Mouse (Mus musculus) embryonic stem cell, embryonic (primary cell): Measurements from ENCODE around the gene Ankrd37.

ENCODE experiments used
- CTCF ChIA-PET, 4 experiments: fragments of 300-600 bp in 2 of 4; fragments of 350-600 bp in 2 of 4; sonication (Branson Sonifier 250); formaldehyde crosslinking; loops; one replicate each; lab custom pipeline; 2022; ENCODE audit warnings: inconsistent platforms in 2 of 4; lab: Charles Lee
- POLR2A ChIA-PET, 4 experiments: fragments of 300-600 bp in 2 of 4; fragments of 350-600 bp in 2 of 4; sonication (Branson Sonifier 250); formaldehyde crosslinking; loops; one replicate each; lab custom pipeline; 2022; ENCODE audit warnings: antibody characterized with exemption in 4 of 4, inconsistent platforms in 1 of 4; lab: Charles Lee

Gene Ankrd37

DNA sequence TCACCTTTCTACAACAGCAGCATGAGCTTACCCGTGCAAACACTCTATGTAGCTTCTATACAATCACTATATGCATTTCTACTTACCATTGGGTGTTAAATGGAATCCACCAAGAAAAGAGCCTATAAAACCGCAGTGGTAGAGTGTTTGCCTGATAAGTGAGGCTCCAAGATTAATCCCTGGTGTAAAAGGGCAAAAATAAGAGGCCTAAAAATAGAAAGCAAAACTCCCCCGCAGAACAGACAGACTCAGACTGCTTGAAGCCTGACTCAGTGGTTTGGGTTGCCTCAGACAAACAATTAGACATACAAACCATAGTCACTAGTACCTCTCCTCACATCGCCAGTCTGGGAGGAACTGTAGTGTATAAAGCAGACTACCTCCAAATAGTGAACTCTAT lies at the start of gene Ankrd37:
Ankrd37 (minus strand) TSS at position 112 of the 400 bp plus-strand sequence.
- ChIA-PET POLR2A (no interaction called here), CTCF (no interaction called here)

DNA sequence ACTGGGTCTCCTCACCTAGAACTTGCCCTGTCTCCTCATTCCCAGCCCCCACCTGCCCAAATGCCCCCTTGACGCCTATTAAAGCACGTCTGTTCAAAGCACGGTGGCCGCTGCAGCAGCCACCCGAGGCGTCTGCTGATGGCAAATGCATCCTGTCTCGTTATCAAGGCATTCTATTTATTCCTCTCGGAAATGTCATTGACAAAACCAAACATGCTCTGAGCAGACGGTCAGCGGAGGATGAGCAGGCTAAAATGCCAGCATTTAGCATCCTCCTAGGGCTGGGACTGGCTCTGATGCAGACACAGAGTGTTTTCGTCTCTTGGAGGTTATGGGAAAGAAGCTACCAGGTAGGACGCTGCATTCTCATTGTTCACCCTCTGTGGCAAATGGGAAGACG lies 34.8 kb upstream of the Ankrd37 start:
- POLR2A ChIA-PET = no interaction called here
- CTCF ChIA-PET = no interaction called here

DNA sequence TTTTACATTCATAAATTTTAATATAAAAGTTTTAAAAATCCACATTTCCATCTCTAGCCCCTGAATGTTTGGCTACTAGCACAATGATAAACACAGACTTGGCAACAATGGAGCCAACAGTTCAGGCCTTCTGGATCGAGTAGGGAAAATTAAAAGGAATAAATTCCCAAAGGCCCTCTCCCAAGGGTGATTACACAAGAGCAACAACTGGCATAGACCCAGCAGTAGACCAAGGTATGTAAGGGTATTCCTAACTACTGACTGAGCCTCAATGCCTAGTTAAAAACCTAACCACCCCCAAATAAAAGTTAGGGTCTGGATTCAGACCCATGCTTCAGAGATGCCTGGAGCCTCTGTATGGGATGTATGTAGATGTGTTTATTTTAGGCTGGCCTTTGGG lies 34.2 kb upstream of the Ankrd37 start:
- ChIA-PET POLR2A (no interaction called here), CTCF (no interaction called here)

DNA sequence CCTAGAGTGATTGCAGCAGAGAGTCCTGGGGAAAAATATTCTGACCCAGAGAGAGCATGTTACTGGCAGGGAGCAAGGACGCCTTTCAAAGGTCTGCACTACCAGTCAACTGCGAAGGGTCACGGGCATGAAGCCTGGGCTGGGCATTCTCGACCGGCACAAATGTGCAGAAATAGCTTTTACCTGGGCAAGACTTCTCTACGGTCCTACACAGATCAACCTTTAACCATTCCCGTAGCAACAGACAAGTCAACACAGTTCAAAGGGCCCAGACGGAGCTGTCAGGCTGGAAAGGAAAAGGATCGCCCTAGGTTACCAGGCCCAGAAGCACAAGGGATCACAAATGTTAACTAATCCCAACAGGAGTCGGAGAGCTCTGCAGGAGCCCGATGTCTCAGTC lies 30.7 kb upstream of the Ankrd37 start:
- CTCF ChIA-PET = no interaction called here
- POLR2A ChIA-PET = interaction anchor here in 1 of 4 experiments (0.9 kb wide), 1 partner anchor 8 kb away, joined by 3 read pairs; no protein-coding TSS in a partner anchor

DNA sequence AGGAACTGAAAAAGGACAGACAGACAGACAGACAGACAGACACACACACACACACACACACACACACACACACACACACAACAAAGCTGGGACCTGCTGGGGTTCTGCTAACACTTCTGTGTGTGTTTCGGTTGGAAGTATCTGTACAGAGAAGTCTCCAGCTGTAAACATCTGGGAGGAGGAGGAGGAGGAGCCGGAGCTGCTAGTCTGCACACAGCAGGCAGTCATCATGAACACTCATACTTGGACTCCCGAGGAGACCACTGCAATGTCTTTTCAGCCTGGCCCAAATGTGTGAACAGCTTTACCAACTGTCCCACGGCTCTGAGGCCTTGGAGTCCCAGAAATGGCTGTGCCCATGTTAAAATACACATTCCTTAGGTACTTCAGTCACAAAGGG lies 18.9 kb upstream of the Ankrd37 start:
- ChIA-PET CTCF (no interaction called here), POLR2A (interaction anchor here in 2 of 4 experiments (1.2 to 2.0 kb wide), 2 partner anchors 11 to 25 kb away, joined by 3 to 6 read pairs; partner anchors contain the start of gene Lrp2bp (in 1 of the 2))

DNA sequence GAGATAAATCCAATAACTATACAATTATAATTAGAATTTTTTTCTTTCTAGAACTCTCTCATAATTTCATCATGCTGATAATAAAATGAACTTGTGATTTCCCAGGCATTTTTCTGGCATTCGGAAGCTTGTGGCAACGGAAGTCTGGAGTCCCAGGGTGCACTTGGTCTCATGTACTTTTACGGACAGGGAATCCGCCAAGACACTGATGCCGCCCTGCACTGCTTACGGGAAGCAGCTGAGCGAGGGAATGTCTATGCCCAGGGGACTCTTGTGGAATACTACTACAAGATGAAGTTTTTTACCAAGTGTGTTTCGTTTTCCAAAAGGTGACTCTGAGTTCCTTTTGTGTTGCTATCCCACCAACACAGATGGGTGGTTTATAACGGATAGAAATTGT lies 17.3 kb upstream of the Ankrd37 start:
- ChIA-PET POLR2A (interaction anchor here in 1 of 4 experiments (1.2 to 2.0 kb wide), 2 partner anchors 12 to 23 kb away, joined by 6 read pairs; partner anchors contain the start of gene Lrp2bp), CTCF (interaction anchor here in 1 of 4 experiments (0.6 kb wide), 1 partner anchor 1465 kb away, joined by 4 read pairs; no protein-coding TSS in a partner anchor)

DNA sequence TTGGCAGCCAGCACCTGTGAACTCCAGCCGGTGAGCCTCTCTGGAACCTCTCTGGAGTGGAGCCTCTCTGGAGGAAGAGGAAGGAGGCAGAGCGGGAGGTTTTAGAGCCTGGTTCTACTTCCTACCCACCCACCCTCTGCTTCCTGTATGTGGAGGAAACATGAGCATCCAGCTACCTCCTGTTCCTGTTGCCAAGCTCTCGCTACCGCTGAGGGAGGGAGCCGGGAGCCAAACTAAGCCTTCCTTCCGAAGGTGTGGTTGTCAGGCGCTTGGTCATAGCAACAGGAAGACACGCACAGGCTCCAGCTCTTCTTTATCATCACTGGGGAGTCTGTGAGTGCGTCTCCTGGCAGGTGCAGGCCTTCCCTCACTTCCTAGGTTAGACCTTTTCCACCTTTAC lies 16.7 kb upstream of the Ankrd37 start:
- POLR2A ChIA-PET = interaction anchor here in 2 of 4 experiments (0.5 to 1.2 kb wide), 2 partner anchors 11 to 891 kb away, joined by 3 to 6 read pairs; no protein-coding TSS in a partner anchor
- CTCF ChIA-PET = interaction anchor here in 1 of 4 experiments (0.6 kb wide), 1 partner anchor 1466 kb away, joined by 4 read pairs; no protein-coding TSS in a partner anchor

DNA sequence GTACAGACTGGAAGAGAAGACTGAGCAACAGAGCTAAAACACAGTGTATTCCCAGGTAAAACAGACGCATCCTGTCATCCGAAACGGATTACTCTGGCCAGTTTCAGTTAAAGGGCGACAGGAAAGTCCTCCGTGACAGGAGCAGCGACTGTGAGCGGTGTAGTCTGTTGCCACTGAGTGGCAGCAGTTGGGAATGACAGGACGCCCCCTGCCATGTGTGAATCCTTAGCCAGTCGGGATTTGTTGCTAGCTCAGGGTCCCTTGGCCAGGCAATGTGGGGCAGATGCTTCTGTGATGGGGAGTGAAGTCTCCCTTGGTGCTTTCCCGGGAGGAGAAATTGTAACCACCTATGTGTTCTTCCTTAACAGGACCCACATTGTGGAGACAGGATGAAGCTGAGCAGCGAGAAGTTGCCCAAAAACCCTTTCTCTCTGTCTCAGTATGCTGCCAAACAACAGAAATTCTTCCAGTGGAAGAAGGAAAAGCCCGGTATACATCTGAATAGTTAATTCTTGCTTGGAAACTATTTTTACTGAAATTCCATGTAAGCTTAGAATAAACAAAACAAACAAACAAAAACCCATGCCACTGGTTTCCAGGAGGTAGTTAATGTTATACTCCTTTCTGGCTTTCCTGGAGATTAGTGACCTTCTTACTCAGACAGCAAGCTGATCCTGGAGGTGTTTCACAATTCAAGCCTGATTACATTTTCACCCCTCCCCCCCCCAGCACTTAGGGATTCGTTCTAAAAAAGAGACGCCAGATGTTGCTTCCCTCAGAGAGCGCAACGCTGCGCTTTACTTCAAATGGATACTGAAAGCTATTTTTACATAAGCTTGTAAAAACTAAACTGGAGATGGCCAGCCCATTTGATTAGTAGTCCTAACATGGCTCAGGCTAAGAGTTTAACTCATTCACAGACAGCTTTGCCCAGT lies 5.5 kb upstream of the Ankrd37 start:
- CTCF ChIA-PET = interaction anchor here in 2 of 4 experiments (0.6 to 1.4 kb wide), 3 partner anchors 12 to 502 kb away, joined by 3 to 5 read pairs (median 3); partner anchors contain the start of gene Lrp2bp (in 1 of the 2)
- POLR2A ChIA-PET = interaction anchor here in 2 of 4 experiments (0.8 to 2.4 kb wide), 8 partner anchors 9 to 200 kb away, joined by 3 to 17 read pairs (median 6); partner anchors contain the start of genes Slc25a4 (in 2 of the 2), 1700029J07Rik (in 1 of the 2), Lrp2bp (in 1 of the 2) and Ufsp2 (in 1 of the 2)

DNA sequence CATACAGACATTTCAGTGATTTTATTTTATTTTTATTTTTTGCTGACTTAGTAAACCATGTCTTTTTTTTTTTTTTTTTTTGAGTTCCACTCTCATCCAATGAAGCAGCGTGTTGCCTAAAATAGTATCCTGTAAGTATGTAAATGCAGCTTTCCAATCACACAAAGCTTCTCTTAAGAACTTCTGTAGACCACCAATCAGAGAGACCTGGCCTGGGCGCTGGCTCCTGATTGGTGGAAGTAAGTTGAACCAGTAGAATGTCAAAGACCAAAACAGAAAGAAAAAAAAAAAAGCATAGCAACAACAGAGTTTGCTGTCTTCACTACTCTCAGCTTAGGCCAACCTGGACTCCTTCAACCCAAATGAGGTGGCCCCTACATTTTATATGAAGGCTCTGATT lies 4.8 kb upstream of the Ankrd37 start:
- POLR2A ChIA-PET = interaction anchor here in 2 of 4 experiments (0.6 to 2.4 kb wide), 10 partner anchors 9 to 1072 kb away, joined by 3 to 17 read pairs (median 4); partner anchors contain the start of genes Slc25a4 (in 2 of the 2), 1700029J07Rik (in 1 of the 2), Lrp2bp (in 1 of the 2) and Ufsp2 (in 1 of the 2)
- CTCF ChIA-PET = interaction anchor here in 2 of 4 experiments (0.6 to 1.4 kb wide), 3 partner anchors 10 to 661 kb away, joined by 4 to 8 read pairs (median 5); partner anchors contain the start of gene Lrp2bp (in 1 of the 2)

DNA sequence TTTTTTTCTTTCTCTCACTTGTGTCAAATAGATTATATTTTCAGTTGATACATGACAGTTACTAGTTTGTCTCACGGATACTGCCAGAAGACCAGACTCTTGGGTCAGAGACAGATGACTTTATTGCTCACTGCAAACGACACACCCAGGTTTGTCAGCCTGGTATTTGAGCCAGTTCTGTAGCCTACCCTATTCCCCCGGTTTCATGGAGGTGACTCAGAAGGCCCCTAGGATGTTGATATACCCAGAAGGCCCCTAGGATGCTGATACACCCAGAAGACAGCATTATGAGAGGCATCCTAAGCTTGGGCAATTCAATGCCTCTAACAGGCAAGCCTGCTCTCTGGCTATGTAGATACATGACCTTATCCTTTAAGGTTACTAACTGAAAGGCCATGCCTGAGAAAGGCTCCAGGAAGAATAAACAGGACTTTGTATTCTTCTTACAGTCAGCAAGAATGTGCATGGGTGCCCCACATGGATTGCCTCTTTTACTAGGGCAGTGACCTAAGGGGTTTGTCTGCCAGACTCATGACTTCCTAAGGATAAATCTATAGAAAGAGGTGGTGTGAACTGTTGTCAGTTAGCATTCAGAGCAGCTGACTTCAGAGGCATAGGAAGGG lies 1.7 kb upstream of the Ankrd37 start:
- ChIA-PET CTCF (interaction anchor here in 1 of 4 experiments (0.7 kb wide), 1 partner anchor 1116 kb away, joined by 3 read pairs; no protein-coding TSS in a partner anchor), POLR2A (no interaction called here)

DNA sequence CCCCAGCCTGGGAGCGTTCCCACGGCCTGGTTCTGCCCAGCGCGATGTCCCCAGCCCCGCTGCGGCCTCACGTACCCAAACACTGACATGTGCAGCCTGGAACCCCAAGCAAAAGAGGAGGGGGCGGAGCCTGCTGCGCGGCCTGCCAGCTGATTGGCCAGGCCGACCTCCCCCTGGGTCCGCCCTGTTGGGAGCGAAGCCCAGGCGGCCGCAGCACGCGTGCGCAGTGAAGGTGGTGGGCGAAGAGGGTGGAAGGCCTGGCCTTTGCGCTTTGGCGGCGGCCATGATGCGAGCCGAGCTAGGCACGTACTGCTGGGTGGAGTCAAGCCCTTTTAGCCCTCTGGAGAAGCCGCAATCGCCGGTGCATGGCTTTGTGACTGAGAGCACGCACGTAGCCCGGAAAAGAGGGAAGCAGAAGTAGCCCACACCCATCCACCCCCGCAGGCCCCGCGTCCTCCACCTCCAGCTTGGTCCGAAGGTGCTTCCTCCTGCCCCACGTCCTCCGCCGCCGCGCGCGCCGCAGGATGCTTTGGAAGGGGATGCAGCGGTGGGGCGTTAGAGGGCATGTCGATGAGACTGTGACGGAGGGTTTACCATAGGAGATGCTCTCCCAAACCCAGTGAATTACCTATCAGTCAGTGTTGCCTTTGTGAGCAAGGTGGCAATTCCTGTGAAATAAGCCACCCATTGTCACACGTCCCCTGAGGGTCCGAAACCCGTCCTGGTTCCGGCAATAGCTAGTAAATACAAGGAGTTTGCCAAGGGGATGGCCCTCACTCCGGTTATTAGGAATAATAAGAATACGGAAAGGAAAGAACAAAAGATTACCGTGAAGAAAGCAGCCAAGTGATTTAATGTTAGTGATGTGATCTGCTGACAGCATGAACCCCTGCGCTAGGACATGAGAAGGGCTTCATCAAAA lies 5.5 kb downstream of the Ankrd37 start:
- CTCF ChIA-PET = interaction anchor here in 3 of 4 experiments (0.6 to 1.4 kb wide), 6 partner anchors 10 to 1636 kb away, joined by 3 to 5 read pairs (median 4); no protein-coding TSS in a partner anchor
- POLR2A ChIA-PET = interaction anchor here in 3 of 4 experiments (0.6 to 2.7 kb wide), 30 partner anchors 8 to 617 kb away, joined by 3 to 27 read pairs (median 4); partner anchors contain the start of genes 1700029J07Rik (in 3 of the 3), Ufsp2 (in 3 of the 3), Slc25a4 (in 2 of the 3) and Acsl1 (in 1 of the 3)

DNA sequence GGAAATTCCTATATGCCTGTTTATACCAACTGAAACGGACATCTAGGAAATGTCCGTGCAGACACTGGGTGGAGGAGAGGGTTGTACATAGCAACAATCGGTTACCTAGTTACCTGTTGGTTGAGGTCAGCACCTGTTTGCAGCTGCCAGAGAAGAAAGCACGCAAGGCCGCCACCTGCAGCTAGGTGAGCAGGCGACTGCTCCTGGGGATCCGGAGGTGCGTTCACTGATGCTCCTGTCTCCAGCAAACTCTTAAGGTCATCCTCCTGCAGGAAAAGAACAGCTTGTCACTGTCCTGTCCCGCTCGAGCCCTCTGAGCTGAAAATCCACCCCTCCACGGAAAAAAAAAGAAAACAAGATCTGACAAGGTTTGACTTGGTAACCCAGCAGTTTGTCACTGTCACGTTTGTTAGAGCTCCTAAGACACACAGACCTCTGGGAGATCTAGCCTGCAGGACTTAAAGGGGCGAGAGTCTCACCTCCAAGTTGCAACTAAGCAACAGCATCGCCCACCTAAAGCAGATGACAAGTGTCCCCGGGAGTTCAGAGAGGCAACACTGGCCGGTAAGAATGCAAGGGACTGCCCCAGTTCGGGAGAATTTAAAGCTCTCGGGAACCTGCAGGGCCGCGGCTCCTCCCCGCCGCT lies 6.2 kb downstream of the Ankrd37 start, which contains the start of gene Lrp2bp:
Lrp2bp (plus strand) TSS at position 166 of the 646 bp plus-strand sequence.
- ChIA-PET POLR2A (interaction anchor here in 3 of 4 experiments (0.7 to 2.7 kb wide), 25 partner anchors 8 to 618 kb away, joined by 3 to 27 read pairs (median 5); partner anchors contain the start of genes 1700029J07Rik (in 3 of the 3), Ufsp2 (in 3 of the 3), Slc25a4 (in 2 of the 3) and Acsl1 (in 1 of the 3)), CTCF (interaction anchor here in 2 of 4 experiments (0.7 to 1.4 kb wide), 5 partner anchors 11 to 600 kb away, joined by 3 to 5 read pairs (median 4); no protein-coding TSS in a partner anchor)

DNA sequence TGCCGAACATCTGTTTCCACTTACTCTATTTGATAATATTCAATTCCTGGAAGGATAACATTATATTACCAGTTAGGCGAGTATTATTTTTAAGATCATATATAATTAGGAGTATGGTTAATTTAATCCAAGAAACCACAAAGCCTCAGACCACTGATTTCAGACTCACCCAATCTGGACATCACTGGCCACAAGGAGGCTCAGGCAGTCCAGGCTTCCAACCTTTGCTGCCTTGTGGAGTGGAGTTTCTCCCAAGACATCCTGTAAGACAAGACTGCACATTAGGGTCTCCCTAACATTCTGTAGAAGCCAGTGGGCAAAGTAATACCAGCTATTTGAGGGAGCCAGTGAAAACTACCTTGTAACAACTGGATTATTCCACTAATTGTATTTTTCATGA lies 7.3 kb downstream of the Ankrd37 start:
- POLR2A ChIA-PET = interaction anchor here in 1 of 4 experiments (2.0 to 2.6 kb wide), 2 partner anchors 23 to 213 kb away, joined by 13 to 27 read pairs; partner anchors contain the start of genes 1700029J07Rik, Slc25a4 and Ufsp2

DNA sequence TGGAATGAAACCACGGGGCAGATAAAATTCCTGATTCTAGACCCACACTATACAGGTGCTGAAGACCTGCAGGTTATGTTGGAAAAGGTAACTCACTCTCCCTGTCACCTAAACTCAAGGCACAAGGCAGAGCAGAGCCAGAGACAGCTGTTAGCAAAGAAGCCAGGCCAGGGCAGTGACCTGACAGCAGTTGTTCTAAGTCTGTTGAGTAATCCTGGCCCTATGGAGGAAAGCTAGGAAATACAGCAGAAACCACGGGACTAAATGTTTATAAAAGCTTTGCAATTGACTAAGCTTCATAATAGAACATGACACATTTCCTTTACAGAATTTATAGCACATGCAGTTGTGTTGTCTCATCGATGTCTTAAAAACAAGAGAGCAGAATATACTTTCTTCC lies 9.9 kb downstream of the Ankrd37 start:
- POLR2A ChIA-PET = no interaction called here
- CTCF ChIA-PET = interaction anchor here in 2 of 4 experiments (0.5 to 1.2 kb wide), 2 partner anchors 25 to 110 kb away, joined by 4 read pairs; partner anchors contain the start of gene Pdlim3 (in 1 of the 2)

More for the DNA sequence above, 7.3 kb downstream of the Ankrd37 start:
- CTCF ChIA-PET = no interaction called here

DNA sequence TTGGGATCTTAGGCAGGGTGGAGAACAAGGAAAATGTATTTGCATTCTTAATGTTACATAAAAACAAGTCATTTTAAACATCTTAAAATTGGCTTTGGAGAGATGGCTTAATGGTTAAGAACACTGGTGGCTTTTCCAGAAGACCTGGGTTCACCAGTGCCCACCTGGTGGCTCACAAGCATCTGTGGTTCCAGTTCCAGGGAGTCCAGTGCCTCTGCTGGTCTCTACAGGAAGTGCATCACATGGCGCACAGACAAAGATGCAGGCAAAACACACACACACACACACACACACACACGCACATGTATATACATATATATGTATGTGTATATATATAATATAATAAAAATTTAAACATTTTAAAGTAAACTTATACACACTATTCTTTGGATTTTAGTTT lies 11.4 kb downstream of the Ankrd37 start:
- ChIA-PET POLR2A (interaction anchor here in 1 of 4 experiments (1.2 kb wide), 1 partner anchor 8 kb away, joined by 3 read pairs; no protein-coding TSS in a partner anchor), CTCF (interaction anchor here in 2 of 4 experiments (0.6 to 0.7 kb wide), 8 partner anchors 12 to 547 kb away, joined by 3 to 5 read pairs (median 3); no protein-coding TSS in a partner anchor)
